Mouse (Mus musculus) cerebellum, adult 9-10 months (tissue): ENCODE measurements at regions not wholly inside any gene's neighbourhood (a gene's known extent, or its start where the extent isn't known, plus 50 kb on each side); places are given as distances from the start of the nearest gene placed in this dataset.

Experiments
- DNase-seq: peaks from one replicate; pipeline ENCODE4 v3.0.0; 2022

GRCm38 (mm10) chr3:154513566-154513965 lies 82.9 kb upstream of the Cryz start:
- DNase-seq = no peak

DNA sequence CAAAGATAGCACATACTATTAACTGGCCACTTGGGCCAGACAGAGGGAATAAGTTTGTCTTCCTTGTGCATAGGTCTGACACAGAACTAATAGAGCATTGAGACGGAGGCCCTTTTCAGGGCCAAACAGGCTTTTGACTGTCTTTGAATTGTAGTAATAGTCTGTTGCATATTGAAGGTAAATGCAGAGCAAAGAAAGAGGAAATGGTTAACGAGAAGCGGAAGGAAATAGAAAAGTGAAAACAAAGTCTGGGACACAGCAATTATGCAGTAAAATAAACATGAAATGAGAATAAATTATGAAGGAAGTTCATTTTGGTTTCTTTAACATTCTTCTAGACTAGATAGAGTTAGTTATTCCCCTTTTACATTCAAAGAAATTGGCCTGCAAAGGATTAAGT lies 86.4 kb upstream of the Cryz start:
- DNase-seq = no peak

GRCm38 (mm10) chr3:154509394-154509793 lies 87.1 kb upstream of the Cryz start:
- DNase-seq = no peak

DNA sequence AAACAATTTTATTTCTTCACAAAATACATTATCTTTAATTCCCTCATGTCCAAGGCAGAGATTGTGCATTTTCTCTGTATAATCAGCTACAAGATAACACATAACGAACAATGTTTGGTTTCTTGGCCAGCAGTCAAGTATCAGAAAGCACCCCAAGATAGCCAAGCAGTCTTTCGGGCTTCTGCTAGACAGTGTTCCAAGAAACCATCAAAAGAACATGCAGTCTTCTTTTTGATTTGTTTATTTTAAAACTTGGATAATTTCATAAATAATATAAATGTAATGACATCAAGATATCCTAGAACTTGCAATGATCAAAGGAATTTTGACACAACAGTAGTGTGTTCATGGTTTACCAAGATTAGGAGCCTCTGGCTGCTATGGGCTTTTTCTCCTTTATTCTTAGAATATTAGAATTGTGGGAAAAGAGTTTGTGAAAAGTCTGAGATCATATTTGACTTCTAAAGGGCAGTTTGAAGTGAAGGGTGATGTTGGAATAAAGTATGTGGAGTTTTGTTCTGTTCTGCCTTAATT lies 103.1 kb upstream of the Cryz start:
- DNase-seq = no peak

- no peak for DNase-seq
Measured at GRCm38 (mm10) chr3:154472426-154472825, 124.1 kb upstream of the Cryz start.

- peak; percentile 6 for DNase-seq
Measured at GRCm38 (mm10) chr3:154467581-154468374, 128.7 kb upstream of the Cryz start.

DNA sequence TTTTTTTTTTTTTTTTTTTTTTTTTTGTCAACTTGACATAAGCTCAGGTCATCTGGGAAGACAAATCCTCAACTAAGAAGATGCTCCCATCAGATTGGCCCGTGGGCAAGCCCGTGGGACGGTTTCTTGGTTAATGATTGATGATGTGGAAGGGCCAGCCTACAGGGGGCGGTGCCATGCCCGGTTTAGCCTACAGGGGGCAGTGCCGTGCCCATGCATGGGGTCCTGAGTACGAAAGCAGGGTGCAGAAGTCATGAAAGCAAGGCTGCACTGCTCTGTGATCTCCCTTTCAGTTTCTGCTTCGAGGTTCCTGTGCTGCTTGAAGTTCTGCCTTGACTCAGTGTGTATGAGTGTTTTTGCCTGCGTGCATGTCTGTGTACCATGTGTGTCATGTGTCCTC lies 127.7 kb upstream of the Lhx8 start:
- DNase-seq = no peak

- no peak for DNase-seq
Measured at GRCm38 (mm10) chr3:154453025-154453424, 122.6 kb upstream of the Lhx8 start.

- DNase-seq = no peak
Measured at GRCm38 (mm10) chr3:154452585-154452984, 122.1 kb upstream of the Lhx8 start.

- no peak for DNase-seq
Measured at GRCm38 (mm10) chr3:154451169-154451568, 120.7 kb upstream of the Lhx8 start.

DNA sequence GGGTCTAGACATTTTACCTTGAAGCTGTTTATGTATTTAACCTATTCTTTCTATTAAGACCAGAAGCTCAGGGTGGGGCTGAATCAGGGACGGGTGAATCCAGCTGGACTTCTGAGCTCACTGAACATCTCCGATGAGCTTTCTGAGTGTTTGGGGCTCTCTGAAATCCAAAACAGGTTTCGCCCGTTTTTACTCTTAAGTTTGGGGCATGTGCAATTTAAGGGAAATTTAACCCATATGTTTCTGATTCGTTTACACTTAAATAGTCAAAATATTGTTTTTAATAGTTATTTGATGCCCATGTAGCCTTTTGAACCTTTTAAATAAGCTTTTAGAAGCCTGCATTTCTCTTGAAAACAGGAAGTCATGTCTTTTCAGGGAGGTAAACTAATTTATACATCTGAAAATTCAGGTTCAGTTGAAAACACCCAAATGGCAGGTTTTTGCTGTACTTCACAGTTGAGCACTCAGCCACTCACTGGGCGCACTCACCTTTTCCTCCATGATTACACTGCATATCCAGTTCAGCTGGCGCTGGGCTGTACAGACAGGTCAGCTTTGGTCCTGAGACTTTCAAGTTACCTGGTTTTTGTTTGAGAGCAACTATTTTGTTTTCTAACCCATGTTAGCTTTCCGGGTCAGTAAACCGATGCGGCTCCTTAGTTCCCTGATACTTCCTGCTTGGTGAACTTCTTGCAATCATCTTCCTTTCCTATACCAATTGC lies 113.1 kb upstream of the Lhx8 start:
- no peak for DNase-seq

- peak; percentile 11 for DNase-seq
Measured at GRCm38 (mm10) chr3:154441454-154441853, 111.0 kb upstream of the Lhx8 start.

GRCm38 (mm10) chr3:154440899-154441298 lies 110.4 kb upstream of the Lhx8 start:
- DNase-seq = no peak

DNA sequence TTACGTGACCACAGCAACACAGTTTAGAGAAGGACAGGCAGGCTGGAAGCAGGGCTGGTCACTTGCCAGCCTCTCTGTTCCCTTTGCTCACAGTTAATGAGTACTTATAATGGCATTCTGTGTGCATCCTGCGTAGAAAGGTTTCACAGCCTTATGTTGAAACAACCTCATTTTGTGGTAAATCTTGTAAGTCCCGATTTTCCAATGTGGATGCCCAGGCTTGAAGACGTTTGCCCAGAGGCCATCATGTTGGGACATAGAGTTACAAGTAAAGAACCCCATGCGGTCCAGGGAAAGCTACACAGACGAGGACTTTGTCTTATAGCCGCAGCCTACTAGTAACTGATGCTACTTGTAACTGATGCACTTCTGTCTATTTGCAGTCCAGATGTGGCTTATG lies 100.4 kb upstream of the Lhx8 start:
- no peak for DNase-seq

- no peak for DNase-seq
Measured at GRCm38 (mm10) chr3:154429666-154430065, 99.2 kb upstream of the Lhx8 start.

DNA sequence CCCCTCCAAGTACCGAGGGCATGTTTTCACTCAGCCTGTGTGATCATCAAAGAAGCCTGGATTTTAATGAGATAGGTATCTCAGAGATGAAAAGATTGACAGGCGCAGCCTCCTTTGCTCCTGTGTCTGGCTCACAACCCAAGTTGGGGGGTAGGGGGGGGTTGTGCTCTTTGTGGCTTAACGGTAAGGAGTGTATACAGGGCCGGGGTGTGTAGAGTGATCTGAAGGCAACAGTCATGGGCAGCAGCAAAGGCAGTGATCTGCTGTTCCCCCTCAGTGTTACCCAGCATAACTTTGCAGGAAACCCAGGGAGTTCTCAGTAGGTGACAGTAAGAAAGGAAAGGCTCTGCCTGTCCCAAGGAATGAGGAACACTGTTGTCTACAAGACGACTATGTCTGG lies 94.1 kb upstream of the Lhx8 start:
- no peak for DNase-seq

DNA sequence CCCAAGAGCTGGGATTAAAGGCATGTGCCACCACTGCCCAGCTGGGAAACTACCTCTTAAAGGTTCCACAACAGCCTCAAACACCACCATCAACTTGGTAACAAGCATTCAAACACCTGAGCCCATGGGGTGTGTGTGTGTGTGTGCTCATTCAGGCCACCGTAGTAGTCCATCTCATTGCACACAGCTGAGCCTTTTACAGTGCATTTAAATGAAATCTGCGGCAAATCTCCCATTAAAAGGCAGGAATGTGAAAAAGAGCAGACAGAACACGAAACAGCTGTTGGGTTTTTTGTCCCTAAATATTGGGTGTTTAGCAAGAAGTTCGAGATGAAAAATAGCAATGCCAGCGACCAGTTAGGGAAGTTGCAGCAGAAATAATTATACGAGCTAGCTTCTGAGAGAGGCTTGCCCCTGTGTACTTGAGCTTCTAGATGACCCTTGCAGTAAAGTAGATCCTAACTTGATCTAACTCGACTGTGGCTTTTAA lies 91.0 kb upstream of the Lhx8 start:
- DNase-seq = no peak

DNA sequence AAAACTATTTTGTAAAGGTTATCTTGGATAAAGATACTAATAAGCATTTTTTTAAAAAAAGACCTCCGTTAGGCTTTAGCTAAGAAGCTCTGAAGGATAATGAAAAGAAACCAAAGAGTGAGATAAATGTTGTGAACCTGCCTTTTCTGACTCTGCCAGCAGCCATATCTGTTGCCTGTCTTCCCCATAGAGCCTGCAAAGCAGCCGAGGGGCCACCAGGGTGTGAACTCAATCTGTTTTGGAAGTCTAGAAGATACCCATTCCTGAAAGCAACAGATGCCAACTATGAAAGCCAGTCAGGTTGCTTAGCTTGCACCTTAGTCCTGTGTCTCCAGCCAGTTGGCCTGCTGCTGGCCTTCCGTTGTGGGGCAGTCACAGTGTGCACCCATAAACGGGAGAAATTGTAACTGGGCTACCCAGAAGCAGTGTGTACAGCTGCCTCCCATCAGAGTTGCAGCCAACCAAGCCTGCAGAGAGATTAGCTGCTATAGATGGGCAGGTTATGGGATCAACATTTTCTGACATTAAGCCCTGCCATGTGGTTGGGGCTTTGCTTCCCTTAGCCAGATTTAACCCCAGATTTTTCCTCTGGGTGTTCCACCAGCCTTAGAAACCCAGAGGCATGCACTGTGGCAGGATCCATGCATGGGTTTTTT lies 87.8 kb upstream of the Lhx8 start:
- no peak for DNase-seq

- DNase-seq = no peak
Measured at GRCm38 (mm10) chr3:154414358-154414757, 83.9 kb upstream of the Lhx8 start.

- no peak for DNase-seq
Measured at GRCm38 (mm10) chr3:154410292-154410691, 79.8 kb upstream of the Lhx8 start.

DNA sequence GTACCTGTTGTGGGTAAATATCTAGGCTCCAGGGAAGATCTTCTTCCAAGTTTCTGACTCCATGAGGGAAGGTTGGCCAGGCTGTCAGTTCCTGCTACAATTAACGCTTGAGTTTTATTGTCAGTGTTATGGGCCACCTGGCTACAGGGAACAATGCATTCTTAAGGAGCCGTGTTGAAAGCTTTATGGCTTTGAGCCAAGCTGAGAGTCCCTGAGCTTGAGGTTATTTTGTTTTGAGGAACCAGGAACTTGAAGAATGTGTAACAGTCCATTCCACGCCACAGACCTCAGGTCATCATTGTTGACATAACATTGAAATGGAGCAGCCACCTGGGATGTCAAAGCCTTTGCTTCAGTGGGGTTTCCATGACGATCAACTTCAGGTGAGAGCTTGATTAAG lies 71.6 kb upstream of the Lhx8 start:
- no peak for DNase-seq

DNA sequence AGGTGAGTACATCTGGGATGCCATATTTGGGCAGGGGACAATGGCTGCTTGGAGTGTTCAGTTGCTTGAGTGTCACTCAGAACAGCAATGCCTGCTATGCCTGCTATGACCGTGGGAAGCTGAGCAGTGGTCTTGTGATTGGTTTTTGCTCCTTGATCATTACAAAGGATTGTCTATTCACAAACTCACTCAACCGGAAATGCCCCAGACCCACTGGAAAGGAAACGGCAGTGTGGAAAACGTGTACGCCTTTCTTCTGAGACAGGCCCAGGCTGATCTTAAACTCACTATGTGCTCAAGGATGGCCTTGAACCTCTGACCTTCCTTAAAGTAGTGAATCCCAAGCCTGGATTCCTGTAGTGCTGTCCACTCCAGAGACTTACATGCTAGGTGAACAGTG lies 63.2 kb upstream of the Lhx8 start:
- DNase-seq = no peak

DNA sequence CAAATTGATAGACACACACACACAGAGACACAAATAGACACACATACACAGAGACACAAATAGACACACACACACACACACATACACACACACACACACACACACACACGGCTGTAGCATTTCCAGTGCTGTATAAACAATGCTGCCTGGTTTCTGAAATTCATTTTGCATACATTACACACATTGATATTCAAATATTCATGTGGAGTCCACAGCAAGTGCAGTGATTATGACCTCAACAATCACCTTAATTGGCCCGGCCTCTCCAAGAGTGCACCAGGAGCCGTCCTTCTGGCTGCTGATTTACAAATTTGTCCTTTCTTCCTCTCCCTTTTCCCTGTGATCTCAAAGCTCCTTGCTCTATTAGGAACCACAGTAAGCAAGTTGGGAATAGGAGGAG lies 61.2 kb upstream of the Lhx8 start:
- no peak for DNase-seq

GRCm38 (mm10) chr3:154388656-154389055 lies 58.2 kb upstream of the Lhx8 start:
- no peak for DNase-seq
